Mouse (Mus musculus): ENCODE measurements around the gene Kmt5b.

DNA sequence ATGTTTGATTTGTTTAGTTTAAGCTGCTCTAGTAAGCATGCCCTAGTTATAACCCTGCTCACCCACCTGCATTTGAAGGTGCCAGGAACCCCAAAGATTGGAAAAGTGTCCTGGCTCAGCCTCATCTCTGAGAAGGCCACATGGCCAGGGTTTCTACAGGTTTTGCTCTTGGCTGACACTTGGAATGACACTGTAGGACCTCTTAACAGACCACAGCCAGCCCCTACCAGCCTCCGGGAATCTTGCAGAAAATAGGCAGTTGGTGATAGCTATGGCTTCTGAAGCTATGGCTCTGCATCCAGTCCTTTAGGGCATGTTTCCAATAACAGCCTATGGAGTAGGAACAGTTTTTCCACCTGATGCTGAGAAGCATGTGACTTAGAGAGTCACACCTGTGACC lies 77.6 kb downstream of the Kmt5b start:
- no peak for TF ChIP-seq EP300 (IDR thresholded peaks at IDR 0.05; ENCODE audit: low read depth)
- no peak for TF ChIP-seq CTCF (IDR thresholded peaks at IDR 0.05; ENCODE audit: low read depth)

Data from liver, postnatal 0 days (tissue).